Mouse (Mus musculus) cerebellum, adult 2 months (tissue): Measurements from ENCODE around the gene Clasrp. TPM values are rescaled to one million over a fixed set of nuclear protein-coding genes. Genes with fewer than 3 reads are reported as not detected.

Experiments
- DNase-seq, 2 experiments: peaks; one replicate each; pipeline ENCODE4 v3.0.0; 2021
- H3K27ac ChIP-seq: fragments of 200-500 bp; 2 replicates; pipeline ENCODE4 v1.5.1; 2012; ENCODE audit warnings: low read length, control low read depth, inconsistent platforms; ENCODE audit not compliant: insufficient read depth
- H3K27me3 ChIP-seq: fragments of 200-500 bp; 2 replicates; pipeline ENCODE4 v1.6.1; 2012; ENCODE audit warnings: inconsistent platforms, mild to moderate bottlenecking, low read length, moderate library complexity; ENCODE audit not compliant: control insufficient read depth, insufficient read depth
- H3K4me1 ChIP-seq: fragments of 200-500 bp; 2 replicates; pipeline ENCODE4 v1.6.1; 2011; ENCODE audit warnings: low read length; ENCODE audit not compliant: control insufficient read depth, insufficient read depth
- H3K4me3 ChIP-seq: fragments of 200-500 bp; replicated peaks from 2 replicates; pipeline ENCODE3; 2011; ENCODE audit warnings: mild to moderate bottlenecking, low read depth, low read length, control low read depth; ENCODE audit not compliant: insufficient read depth
- CTCF ChIP-seq: fragments of 200-500 bp; IDR thresholded peaks from 2 replicates; pipeline ENCODE4 v1.5.1; 2011; ENCODE audit warnings: low read depth, mild to moderate bottlenecking, control low read depth, low read length, moderate library complexity, borderline replicate concordance; ENCODE audit not compliant: insufficient read depth
- POLR2A ChIP-seq: fragments of 200-500 bp; IDR thresholded peaks from 2 replicates; pipeline ENCODE4 v1.6.1; 2011; ENCODE audit warnings: low read length, control low read depth, borderline replicate concordance; ENCODE audit not compliant: insufficient read depth
- WGBS: fragments of 180-500 bp; shearing (Covaris S2); methylation state at CpG from one replicate; pipeline ENCODE4 v1.1.7; 2018; 5-methylcytosine and 5-hydroxymethylcytosine counted together
- polyA plus RNA-seq: library from polyadenylated mRNA; depleted of rRNA; stranded (reverse); fragments of >200 nt; gene quantifications from 2 replicates; pipeline ENCODE4 v1.2.3, GENCODE M21; 2012; rRNA removed

Clasrp gene
- 151 and 152 TPM in 2 replicates for polyA plus RNA-seq

DNA sequence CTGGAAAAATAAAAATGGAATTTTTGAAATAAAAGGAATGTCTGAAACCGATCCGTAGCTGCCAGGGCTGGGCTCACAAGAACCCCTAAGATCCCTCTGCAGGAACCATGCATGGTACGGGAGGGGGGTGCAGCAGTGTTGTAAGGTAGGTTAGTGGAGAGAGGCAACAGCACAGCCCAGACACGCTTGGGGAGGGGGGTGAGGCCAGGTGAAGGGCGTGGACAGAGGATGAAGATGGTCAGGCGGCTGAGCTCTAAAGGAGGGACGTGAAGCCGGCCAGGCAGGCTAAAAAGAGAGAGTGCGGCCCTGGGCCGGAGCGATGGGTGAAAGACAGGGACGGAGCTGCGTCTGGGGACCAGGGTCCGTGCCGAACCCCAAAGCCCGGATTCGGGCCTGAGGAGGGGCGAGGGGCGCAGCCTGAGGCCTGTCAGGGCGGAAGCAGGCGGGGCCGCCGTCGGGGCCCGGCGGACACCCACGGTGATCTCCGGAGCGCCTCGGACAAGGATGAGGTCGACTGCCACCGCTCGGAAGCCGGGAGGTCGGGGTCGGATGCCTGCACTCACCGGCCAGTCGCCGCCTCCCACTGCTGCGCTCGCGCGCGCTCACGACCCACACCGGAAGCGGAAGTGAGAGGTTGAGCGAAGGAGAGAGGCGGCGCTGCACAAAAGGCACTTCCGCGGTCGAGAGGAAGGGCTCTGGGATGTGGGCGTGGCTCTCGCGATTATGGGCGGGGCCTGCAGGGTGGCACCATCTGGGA is at the start of gene Clasrp:
Gene Clasrp (minus strand): TSS at position 638 of the 757 bp plus-strand sequence.
- Histone ChIP-seq H3K4me1 (peaks cover 16% of the 10 kb centered on the region), H3K4me3 (peak within 1 kb of the TSS; percentile 69), H3K27ac (peak within 1 kb of the TSS; percentile 46; the same call in 1 of the 2 replicates), H3K27me3 (no peaks in the 10 kb centered on the region)
- 1% methylated on average over 57 of the region's 57 CpGs for WGBS
- DNase-seq = peak; percentile 95
- TF ChIP-seq POLR2A (peak; percentile 89), CTCF (no peak)

DNA sequence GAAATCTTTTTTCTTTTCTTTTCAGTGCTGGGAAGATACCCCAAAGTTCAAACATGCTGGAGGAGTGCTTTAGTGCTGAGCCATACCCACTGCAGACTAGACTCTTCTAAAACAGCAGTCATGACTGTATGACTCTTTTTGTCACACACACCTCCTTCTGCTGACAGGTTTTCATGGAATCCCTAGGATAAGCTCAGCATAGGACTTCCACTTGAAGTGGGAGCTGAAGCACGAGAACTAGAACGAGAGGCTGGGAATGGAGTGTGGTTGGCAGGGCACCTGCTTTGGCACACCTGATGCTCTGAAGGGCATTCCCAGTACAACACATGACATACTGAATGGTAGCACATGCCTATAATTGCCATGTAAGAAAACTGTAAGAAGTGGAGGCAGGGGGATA is 48.3 kb upstream of the Clasrp start:
- no peak overlapping the region for H3K27ac ChIP-seq
- no peak overlapping the region for H3K4me3 ChIP-seq
- WGBS = 85% methylated on average over 2 of the region's 2 CpGs
- H3K27me3 ChIP-seq = no peaks in the 10 kb centered on the region
- peaks cover 4% of the 10 kb centered on the region for H3K4me1 ChIP-seq
- DNase-seq = no peak
- no peak for TF ChIP-seq CTCF
- no peak for TF ChIP-seq POLR2A

DNA sequence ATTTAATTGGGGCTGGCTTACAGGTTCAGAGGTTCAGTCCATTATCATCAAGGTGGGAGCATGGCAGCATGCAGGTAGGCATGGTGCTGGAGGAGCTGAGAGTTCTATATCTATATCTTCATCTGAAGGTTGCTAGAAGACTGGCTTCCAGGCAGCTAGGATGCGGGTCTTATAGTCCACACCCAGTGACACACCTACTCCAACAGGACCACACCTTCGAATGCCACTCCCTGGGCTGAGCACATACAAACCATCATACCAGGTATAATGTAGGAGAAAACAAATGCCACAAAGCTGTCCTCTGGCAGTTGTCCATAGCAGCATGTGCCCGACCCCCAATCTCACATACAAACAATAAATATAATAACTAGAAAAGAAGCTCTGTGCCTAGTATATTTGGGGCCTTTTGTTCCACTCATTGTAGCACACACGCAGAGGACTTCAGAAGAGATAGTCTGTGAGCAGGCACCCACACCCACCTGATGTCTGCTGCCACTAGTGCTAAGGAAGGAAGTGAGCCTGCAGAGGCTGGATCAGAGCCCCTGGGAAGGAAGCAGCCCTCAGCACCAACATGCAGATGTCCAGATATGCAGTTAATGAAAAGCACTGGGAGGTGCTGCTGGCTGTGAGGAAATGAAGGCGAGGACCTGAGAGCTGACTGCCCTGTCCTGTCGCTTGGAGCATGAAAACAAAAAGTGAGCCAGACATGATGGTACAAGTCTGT is 46.9 kb upstream of the Clasrp start:
- H3K4me3 ChIP-seq = no peak overlapping the region
- H3K27me3 ChIP-seq = no peaks in the 10 kb centered on the region
- no peak for TF ChIP-seq CTCF
- no peak for TF ChIP-seq POLR2A
- no peak for DNase-seq
- 90% methylated on average over 6 of the region's 6 CpGs for WGBS
- H3K27ac ChIP-seq = no peak overlapping the region
- no peaks in the 10 kb centered on the region for H3K4me1 ChIP-seq

DNA sequence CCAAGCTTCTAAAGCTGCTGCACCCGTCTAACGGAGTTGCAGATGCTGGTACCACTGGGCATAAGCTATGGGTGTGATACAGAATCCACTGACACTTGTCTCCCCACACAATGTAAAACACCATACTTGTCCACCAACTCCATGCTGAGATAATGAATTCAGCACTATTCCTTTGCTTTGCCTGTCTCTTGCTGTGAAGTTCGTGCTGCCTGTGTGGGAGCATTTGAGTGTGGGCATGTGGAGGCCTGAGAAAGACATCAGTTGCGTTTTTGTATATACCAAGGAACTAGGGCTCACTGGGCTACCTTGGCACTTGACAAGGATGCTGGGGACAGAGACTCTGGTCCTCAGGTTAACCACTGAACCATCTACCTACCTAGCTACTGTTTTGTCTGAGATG is 36.9 kb upstream of the Clasrp start:
- 81% methylated on average over 4 of the region's 4 CpGs for WGBS
- DNase-seq = no peak

DNA sequence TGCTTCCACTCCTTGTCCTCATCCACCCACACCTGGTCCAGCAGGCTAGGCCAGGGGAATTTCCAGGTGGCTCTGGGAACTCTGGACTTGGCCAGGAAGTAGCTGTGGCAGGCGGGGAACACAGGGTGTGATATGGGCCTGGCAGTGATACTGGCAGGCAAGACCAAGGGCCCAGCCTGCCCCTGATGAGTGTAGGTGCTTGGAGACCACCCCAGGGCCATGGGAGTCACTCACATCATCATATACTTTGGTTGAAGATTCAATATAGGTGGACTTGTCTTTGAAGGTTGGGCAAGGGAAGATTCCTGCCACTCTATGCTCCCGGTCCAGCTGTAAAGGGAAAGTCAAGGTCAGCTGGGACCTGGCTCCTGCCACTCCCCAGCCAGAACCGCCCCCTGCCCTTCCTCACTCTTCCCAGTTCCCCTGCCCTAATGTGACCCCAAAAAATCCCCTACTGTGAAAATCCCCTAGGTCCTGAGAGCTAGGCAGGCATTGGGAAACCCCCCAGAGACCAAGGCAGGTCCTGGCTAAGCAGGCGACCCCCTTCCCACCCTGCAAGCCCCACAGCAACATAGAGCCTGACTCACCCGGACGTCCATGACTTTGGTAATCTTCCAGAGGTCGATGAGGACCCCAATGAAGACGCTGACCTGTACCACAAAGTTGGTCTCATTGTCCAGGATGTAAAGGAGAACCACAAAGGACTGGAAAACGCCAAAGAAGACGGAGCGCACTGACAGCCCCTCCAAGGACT is 31.0 kb upstream of the Clasrp start:
- no peak overlapping the region for H3K4me3 ChIP-seq
- H3K27ac ChIP-seq = no peak overlapping the region
- TF ChIP-seq CTCF (no peak), POLR2A (no peak)
- no peaks in the 10 kb centered on the region; the same call in 1 of the 2 replicates for H3K4me1 ChIP-seq
- H3K27me3 ChIP-seq = no peaks in the 10 kb centered on the region
- WGBS = 87% methylated on average over 11 of the region's 11 CpGs
- no peak for DNase-seq

More for the DNA sequence above, 36.9 kb upstream of the Clasrp start:
- no peak overlapping the region for H3K4me3 ChIP-seq
- TF ChIP-seq CTCF (no peak), POLR2A (no peak)
- H3K27me3 ChIP-seq = no peaks in the 10 kb centered on the region
- H3K4me1 ChIP-seq = no peaks in the 10 kb centered on the region
- no peak overlapping the region for H3K27ac ChIP-seq

DNA sequence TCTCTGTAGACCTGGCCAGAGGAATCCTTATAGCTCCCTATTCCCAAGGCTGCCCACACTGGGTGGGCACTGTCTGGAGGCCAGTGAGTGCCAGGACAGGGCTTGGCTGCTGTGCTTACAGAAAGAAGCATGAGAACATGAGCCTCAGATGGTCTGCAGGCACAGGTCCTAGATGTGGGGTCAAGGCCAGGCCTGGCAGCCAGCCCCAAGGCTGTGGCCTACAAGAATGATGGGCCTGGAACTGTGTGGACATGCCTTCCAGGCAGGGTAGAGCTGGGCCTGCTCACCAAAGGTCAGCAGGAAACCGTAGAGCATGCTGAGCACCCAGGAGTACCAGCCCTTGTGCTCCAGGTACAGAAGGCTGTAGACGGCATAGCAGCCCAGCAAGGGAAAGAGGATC is 30.3 kb upstream of the Clasrp start:
- Histone ChIP-seq H3K27ac (no peak overlapping the region), H3K4me1 (no peaks in the 10 kb centered on the region; the same call in 1 of the 2 replicates), H3K27me3 (no peaks in the 10 kb centered on the region), H3K4me3 (no peak overlapping the region)
- DNase-seq = no peak
- 79% methylated on average over 2 of the region's 2 CpGs for WGBS
- TF ChIP-seq CTCF = no peak
- no peak for TF ChIP-seq POLR2A

DNA sequence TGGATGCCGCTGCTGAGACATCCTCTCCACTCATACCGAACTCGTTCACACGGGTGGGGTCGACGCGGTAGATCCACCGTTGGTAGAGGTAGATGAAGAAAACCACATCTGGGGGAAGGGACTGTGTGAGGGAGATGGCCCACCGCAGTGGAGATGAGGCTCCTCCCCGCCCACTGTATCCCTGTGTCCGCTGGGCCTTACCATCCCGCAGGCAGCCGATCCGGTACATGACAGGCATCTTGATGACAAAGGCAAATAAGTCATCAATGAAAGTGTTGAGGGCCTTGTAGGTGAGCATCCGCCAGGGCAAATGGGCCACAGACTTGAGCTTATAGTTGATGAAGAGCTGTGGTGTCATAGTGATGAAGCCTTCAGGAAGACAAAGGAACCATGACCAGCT is 29.6 kb upstream of the Clasrp start:
- Histone ChIP-seq H3K4me1 (no peaks in the 10 kb centered on the region; the same call in 1 of the 2 replicates), H3K4me3 (no peak overlapping the region), H3K27ac (no peak overlapping the region), H3K27me3 (no peaks in the 10 kb centered on the region)
- TF ChIP-seq CTCF = no peak
- TF ChIP-seq POLR2A = no peak
- no peak for DNase-seq
- 94% methylated on average over 15 of the region's 15 CpGs for WGBS

DNA sequence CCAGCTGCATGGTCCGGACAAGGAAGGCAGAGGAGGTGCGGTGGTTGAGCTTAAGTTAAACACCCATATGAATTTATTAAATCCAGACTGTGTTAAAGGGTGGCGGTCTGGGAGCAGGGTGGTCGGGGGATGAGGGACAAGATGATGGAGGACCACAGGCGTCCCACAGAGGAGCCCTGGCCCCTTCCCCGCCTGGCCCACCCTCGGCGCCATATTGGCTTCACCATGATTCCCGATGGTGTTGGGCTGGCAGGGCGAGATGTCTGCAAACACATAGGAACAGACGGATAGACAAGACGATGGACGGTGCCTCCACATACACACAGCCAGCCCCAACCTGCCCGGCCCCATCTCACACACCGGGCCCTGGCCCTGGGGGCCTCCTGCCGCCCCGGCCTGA is 28.9 kb upstream of the Clasrp start:
- TF ChIP-seq CTCF (no peak), POLR2A (no peak)
- WGBS = 89% methylated on average over 17 of the region's 17 CpGs
- no peak for DNase-seq
- peaks cover 3% of the 10 kb centered on the region; the same call in 1 of the 2 replicates for H3K4me1 ChIP-seq
- H3K4me3 ChIP-seq = no peak overlapping the region
- no peaks in the 10 kb centered on the region for H3K27me3 ChIP-seq
- no peak overlapping the region for H3K27ac ChIP-seq
